ENCODE assay signal across 15 mouse cellular contexts in genomic region chr2:68794616-68795015, GRCm38 (mm10).
A peak's percentile ranks its signal among the peaks of the same experiment; 100 is the strongest.
DNase-seq lines count a peak whose midpoint lies in the region; ATAC-seq and TF ChIP-seq lines count a peak whose summit lies in the region.
"Had no signal": no experiment of that assay in that cellular context is flagged by ENCODE, and none has a peak within 500 bp of the region (broad histone marks: within the 10 kb centered on the region; RNA-seq: fewer than 3 reads in every experiment).

No protein-coding gene starts in this region.

- H3K9ac ChIP-seq in liver, adult 2 months (ENCODE audit: low read depth, low read length): no peak overlapping the region
- no peak overlapping the region for H3K9ac ChIP-seq in forebrain, embryonic 15.5 days (replicated peaks)
- H3K9ac ChIP-seq in hindbrain, embryonic 16.5 days (ENCODE audit: low read depth, low read length): no peak overlapping the region
- no peak overlapping the region for H3K9ac ChIP-seq in neural tube, embryonic 14.5 days (replicated peaks; ENCODE audit: low read depth, low read length)
- H3K9ac ChIP-seq: embryonic facial prominence, embryonic 13.5 days; liver, embryonic 15.5 days had no signal

- TF ChIP-seq POLR2A in liver, adult 2 months (IDR thresholded peaks at IDR 0.05; ENCODE audit: extremely low read depth, insufficient read depth, low read length): no peak

- H3K4me2 ChIP-seq in forebrain, embryonic 15.5 days (replicated peaks): peak overlapping the region; percentile 29
- peak overlapping the region; percentile 40 for H3K4me2 ChIP-seq in hindbrain, embryonic 16.5 days (ENCODE audit: low read length)
- H3K4me2 ChIP-seq in neural tube, embryonic 14.5 days (ENCODE audit: low read depth, low read length): peak overlapping the region; percentile 24; the same call in 1 of the 2 replicates
- H3K4me2 ChIP-seq: embryonic facial prominence, embryonic 13.5 days; liver, embryonic 15.5 days had no signal

- no peak overlapping the region for H3K27ac ChIP-seq in liver, adult 2 months (replicated peaks; ENCODE audit: insufficient read depth, low read depth, low read length)
- peak overlapping the region; percentile 51 for H3K27ac ChIP-seq in forebrain, embryonic 15.5 days (replicated peaks)
- no peak overlapping the region for H3K27ac ChIP-seq in hindbrain, embryonic 16.5 days (ENCODE audit: low read depth, low read length)
- no peak overlapping the region for H3K27ac ChIP-seq in neural tube, embryonic 14.5 days (ENCODE audit: low read depth, low read length)
- H3K27ac ChIP-seq: embryonic facial prominence, embryonic 13.5 days; liver, embryonic 15.5 days had no signal

- H3K27me3 ChIP-seq in liver, adult 2 months (ENCODE audit: control insufficient read depth, insufficient read depth, low read length): no peaks in the 10 kb centered on the region
- H3K27me3 ChIP-seq in forebrain, embryonic 15.5 days: no peaks in the 10 kb centered on the region
- no peaks in the 10 kb centered on the region for H3K27me3 ChIP-seq in hindbrain, embryonic 16.5 days (replicated peaks; ENCODE audit: control insufficient read depth, insufficient read depth, low read length)
- H3K27me3 ChIP-seq in neural tube, embryonic 14.5 days (ENCODE audit: control insufficient read depth, insufficient read depth, low read length): no peaks in the 10 kb centered on the region
- H3K27me3 ChIP-seq: CH12.LX; embryonic facial prominence, embryonic 13.5 days; liver, embryonic 15.5 days had no signal

- H3K4me3 ChIP-seq in liver, adult 2 months (ENCODE audit: insufficient read depth, low read depth, low read length): no peak overlapping the region
- H3K4me3 ChIP-seq in forebrain, embryonic 15.5 days: no peak overlapping the region
- 0 out of 2 replicates have a peak overlapping the region, but pooled peaks have one; percentile 4 for H3K4me3 ChIP-seq in hindbrain, embryonic 16.5 days (ENCODE audit: low read length)
- H3K4me3 ChIP-seq in neural tube, embryonic 14.5 days (ENCODE audit: low read depth, low read length): no peak overlapping the region
- H3K4me3 ChIP-seq: embryonic facial prominence, embryonic 13.5 days; liver, embryonic 15.5 days had no signal

- no peak for TF ChIP-seq CTCF in liver, adult 2 months (IDR thresholded peaks at IDR 0.05; ENCODE audit: low read depth, low read length)

- peaks cover 7% of the 10 kb centered on the region for H3K4me1 ChIP-seq in liver, adult 2 months (ENCODE audit: control insufficient read depth, insufficient read depth, low read length)
- H3K4me1 ChIP-seq in forebrain, embryonic 15.5 days: peaks cover 13% of the 10 kb centered on the region
- H3K4me1 ChIP-seq in hindbrain, embryonic 16.5 days (ENCODE audit: control insufficient read depth, insufficient read depth, low read depth, low read length): peaks cover 5% of the 10 kb centered on the region
- peaks cover 5% of the 10 kb centered on the region; the same call in 1 of the 2 replicates for H3K4me1 ChIP-seq in neural tube, embryonic 14.5 days (ENCODE audit: control insufficient read depth, insufficient read depth, low read length)

- peak; percentile 19 for DNase-seq in liver, adult 2 months (ENCODE audit: extremely low read depth, low read depth, low spot score)
- no peak for DNase-seq in liver
- no peak for DNase-seq in Muller cell, postnatal 12 days (ENCODE audit: inconsistent ontology term)
- DNase-seq in frontal cortex, postnatal 25 days (ENCODE audit: low spot score in 2 of 2): no peak
- DNase-seq: kidney, postnatal 14 days; left cerebral cortex, postnatal 4 days; spleen, adult 18-20 months; thymus, postnatal 14 days had no signal

- no peaks in the 10 kb centered on the region for H3K9me3 ChIP-seq in forebrain, embryonic 15.5 days
- no peaks in the 10 kb centered on the region for H3K9me3 ChIP-seq in hindbrain, embryonic 16.5 days (ENCODE audit: control insufficient read depth, low read length)
- H3K9me3 ChIP-seq in neural tube, embryonic 14.5 days (ENCODE audit: control insufficient read depth, low read length): no peaks in the 10 kb centered on the region
- H3K9me3 ChIP-seq: embryonic facial prominence, embryonic 13.5 days; liver, embryonic 15.5 days had no signal

- no peaks in the 10 kb centered on the region for H3K79me2 ChIP-seq in liver, adult 2 months (ENCODE audit: control insufficient read depth, insufficient read depth, low read length)

- peak; percentile 80 for ATAC-seq in forebrain, embryonic 15.5 days (replicated peaks)
- no peak for ATAC-seq in hindbrain, embryonic 16.5 days
- peak; percentile 82; the same call in 1 of the 2 replicates for ATAC-seq in neural tube, embryonic 14.5 days (ENCODE audit: low read depth)
- ATAC-seq: intestine, embryonic 16.5 days had no signal

- no peaks in the 10 kb centered on the region for H3K36me3 ChIP-seq in liver, adult 2 months (ENCODE audit: control insufficient read depth, insufficient read depth, low read length)
- H3K36me3 ChIP-seq in forebrain, embryonic 15.5 days: no peaks in the 10 kb centered on the region
- no peaks in the 10 kb centered on the region for H3K36me3 ChIP-seq in hindbrain, embryonic 16.5 days (ENCODE audit: control insufficient read depth, insufficient read depth, low read length)
- H3K36me3 ChIP-seq in neural tube, embryonic 14.5 days (ENCODE audit: control insufficient read depth, insufficient read depth, low read length): no peaks in the 10 kb centered on the region
- H3K36me3 ChIP-seq: embryonic facial prominence, embryonic 13.5 days; liver, embryonic 15.5 days had no signal

- WGBS in liver, adult 2 months: 73% methylated on average over 9 of the region's 9 CpGs
- 6% methylated on average over 9 of the region's 9 CpGs for WGBS in forebrain, embryonic 15.5 days
- WGBS in hindbrain, embryonic 16.5 days: 18% methylated on average over 9 of the region's 9 CpGs
- 15% methylated on average over 9 of the region's 9 CpGs for WGBS in neural tube, embryonic 14.5 days
